Mouse (Mus musculus) brain, embryonic 18.5 days (tissue): Measurements from ENCODE around the gene Scarb2.
"Not testable (repeated sequence)": the region's sequence is repeated elsewhere in the genome, so short reads cannot be mapped to it uniquely, and the experiment has no call there.

Experiments
- DNase-seq: peaks from one replicate; pipeline ENCODE4 v3.0.0-alpha.2; 2012; ENCODE audit warnings: low read depth, low spot score

The Scarb2 gene

GRCm38 (mm10) chr5:92506733-92507132 lies at the start of gene Scarb2:
Gene Scarb2 (minus strand): TSS chr5:92506833.
- no peak for DNase-seq

DNA sequence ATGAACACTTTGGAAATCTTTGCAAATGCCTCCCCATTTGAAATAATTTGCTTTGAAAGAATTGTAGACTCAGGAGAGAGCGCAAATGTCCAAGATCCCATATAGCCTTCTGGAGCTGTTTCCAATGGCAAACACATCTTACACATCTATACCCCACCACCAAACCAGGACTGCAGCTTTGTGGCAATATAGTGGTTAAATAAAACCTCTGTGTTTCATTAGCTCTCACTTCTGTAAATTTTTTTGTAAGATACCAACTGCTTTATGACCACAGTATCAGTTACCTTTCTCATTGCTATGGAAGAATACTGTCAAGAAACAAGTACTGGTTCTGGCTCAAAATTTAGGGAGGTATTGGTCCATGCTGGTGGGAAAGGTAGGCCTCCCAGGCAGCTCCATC lies 49.3 kb upstream of the Scarb2 start:
- no peak for DNase-seq

DNA sequence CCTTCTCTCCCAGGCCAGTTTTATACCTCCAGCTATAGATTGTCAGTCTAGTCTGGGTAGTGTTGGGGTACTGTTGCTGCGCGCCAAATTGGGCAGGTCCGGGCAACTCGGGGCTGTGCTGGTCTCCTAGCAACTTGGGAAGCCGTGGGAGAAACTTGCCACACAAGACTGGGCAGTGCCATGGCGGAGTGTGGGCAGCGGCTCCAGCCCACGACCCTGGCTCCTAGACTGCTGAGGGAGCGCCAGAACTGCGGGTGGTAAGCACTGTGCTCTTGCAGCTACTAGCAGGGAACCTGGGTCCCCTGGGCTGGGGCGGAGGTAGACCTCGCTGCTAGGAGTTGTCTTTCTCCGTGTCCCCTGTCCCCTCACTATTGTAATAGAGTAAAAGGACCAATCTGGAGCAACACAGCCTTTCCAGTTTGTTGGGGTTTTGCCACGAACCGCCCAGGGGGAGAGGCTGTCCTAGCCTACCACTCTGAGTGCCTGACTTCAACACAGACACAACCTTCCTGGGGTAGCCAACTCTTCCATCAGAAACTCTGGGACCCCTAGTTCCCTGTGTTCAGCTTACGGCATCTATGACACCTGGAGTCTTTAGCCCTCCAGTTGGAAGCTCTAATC lies 48.4 kb upstream of the Scarb2 start, which contains the start of gene Fam47e:
Fam47e (plus strand) TSS at position 179 of the 621 bp plus-strand sequence.
- DNase-seq: no peak

- DNase-seq: no peak
Measured at GRCm38 (mm10) chr5:92554443-92554842, 47.8 kb upstream of the Scarb2 start.

GRCm38 (mm10) chr5:92553939-92554338 lies 47.3 kb upstream of the Scarb2 start:
- no peak for DNase-seq

- DNase-seq: no peak
Measured at GRCm38 (mm10) chr5:92552611-92553010, 46.0 kb upstream of the Scarb2 start.

- no peak for DNase-seq
Measured at GRCm38 (mm10) chr5:92539698-92540097, 33.1 kb upstream of the Scarb2 start.

DNA sequence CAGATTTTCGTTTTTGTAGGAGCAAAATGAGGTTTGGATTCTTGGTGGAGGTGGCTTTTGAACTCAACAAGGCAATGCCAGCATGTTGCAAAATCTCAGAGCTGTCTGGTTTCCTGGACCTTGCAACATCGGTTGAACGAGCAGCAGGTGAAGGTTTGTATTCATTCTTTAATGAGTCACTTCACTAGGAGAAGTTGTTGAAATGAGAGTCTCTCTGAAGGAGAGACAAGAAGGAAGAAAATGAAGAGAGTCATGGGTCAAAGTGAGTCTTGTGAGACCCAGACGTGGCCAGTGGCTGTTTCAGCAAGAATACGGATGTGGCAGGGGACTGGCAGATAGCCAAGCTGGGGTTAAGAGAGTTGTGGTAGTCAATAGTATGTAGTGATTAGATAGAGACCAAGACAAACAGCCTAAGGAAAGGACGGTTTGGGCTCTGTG lies 18.2 kb upstream of the Scarb2 start:
- DNase-seq: no peak

DNA sequence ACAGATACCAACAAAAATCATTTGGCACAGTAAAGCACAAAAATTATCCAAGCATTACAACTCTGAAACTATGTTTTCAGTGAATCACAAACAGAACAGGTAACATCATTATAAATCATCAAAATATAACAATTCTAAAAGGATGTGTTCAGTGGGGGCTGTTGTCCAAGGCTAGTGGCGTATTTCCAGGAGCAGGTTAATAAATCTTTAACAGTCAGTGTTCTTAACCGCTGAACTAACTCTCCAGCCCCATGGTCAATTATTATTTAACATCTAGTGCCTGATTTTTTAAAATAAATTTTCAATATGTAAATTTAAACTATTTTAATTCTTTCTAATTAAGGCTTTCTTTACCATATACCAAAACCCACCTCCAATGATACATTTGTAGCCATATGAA lies 14.5 kb upstream of the Scarb2 start:
- not testable (repeated sequence) for DNase-seq

- DNase-seq: no peak
Measured at GRCm38 (mm10) chr5:92512066-92512465, 5.4 kb upstream of the Scarb2 start.

DNA sequence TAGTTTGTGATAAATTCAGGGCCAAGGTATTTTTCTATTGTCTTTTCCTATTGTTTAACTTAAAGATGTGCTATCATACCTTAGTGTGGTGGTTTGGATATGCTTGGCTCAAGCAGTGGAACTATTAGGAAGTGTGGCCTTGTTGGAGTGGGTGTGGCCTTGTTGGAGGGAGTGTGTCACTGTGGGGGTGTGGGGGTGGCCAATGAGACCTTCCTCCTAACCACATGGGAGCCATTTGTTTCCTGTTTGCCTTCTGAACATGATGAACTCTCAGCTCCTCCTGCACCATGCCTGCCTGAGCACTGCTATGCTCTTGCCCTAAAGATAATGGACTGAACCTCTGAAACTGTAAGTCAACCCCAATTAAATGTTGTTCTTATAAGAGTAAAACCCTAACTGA lies 4.6 kb upstream of the Scarb2 start:
- DNase-seq: no peak

GRCm38 (mm10) chr5:92508853-92509252 lies 2.2 kb upstream of the Scarb2 start:
- DNase-seq: no peak

GRCm38 (mm10) chr5:92506301-92506729 lies 318 bp downstream of the Scarb2 start:
- no peak for DNase-seq

GRCm38 (mm10) chr5:92505402-92505865 lies 1.2 kb downstream of the Scarb2 start:
- peak; percentile 82 for DNase-seq

- DNase-seq: no peak
Measured at GRCm38 (mm10) chr5:92504676-92505400, 1.8 kb downstream of the Scarb2 start.

GRCm38 (mm10) chr5:92503856-92504618 lies 2.6 kb downstream of the Scarb2 start:
- DNase-seq: no peak

GRCm38 (mm10) chr5:92503356-92503847 lies 3.2 kb downstream of the Scarb2 start:
- DNase-seq: no peak

DNA sequence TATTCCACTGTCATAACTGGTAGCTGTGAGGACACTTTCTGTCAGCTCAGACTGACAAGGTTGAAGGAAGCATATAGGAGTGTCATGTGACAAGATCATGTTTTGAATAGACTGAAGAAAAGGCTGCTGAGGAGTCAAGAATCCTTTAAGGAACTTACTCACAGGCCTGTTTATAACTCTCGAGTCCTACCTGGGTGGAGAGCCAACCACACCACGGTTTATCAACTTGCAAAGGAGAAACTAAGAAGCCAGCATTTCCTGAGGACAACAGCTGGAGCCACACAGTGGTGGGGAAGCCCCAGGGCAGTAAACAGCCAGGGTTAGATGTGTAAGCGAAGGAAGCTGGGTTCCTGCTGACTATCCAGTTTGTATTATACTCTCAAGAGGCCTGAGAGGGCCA lies 7.3 kb downstream of the Scarb2 start:
- no peak for DNase-seq

- no peak for DNase-seq
Measured at GRCm38 (mm10) chr5:92498661-92499060, 8.0 kb downstream of the Scarb2 start.

GRCm38 (mm10) chr5:92498225-92498624 lies 8.4 kb downstream of the Scarb2 start:
- DNase-seq: no peak

GRCm38 (mm10) chr5:92495771-92496409 lies 10.7 kb downstream of the Scarb2 start:
- DNase-seq: no peak

GRCm38 (mm10) chr5:92495291-92495690 lies 11.3 kb downstream of the Scarb2 start:
- no peak for DNase-seq
